Comparison of ENCODE assay signal across 22 mouse cellular contexts in the genomic region with DNA sequence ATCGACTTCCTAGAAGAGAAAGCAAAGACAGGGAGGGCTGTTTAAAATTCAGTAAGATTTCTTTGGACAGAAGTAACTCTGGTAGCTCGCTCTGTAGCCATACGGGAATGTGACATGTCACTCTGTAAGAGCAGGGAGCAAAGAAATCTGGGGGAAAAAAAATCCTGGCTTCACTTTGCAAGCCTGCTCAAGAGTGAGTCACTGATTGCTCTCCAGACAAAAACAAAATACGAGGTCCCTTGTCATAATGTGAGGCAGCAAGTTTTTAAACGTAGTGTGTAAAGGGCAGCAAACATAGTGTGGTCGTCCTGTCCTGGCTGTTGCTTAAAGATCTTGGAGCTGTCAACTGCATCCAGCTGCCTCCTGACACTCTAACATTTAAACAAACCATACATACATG.
"Had no signal": no experiment of that assay in that cellular context is flagged by ENCODE, and none has a peak within 500 bp of the region (broad histone marks: within the 10 kb centered on the region; RNA-seq: fewer than 3 reads in every experiment).

No protein-coding gene starts in this region.

- H3K4me2 ChIP-seq: kidney, embryonic 15.5 days; limb, embryonic 13.5 days; liver, embryonic 13.5 days; lung, embryonic 15.5 days; midbrain, embryonic 13.5 days; neural tube, embryonic 13.5 days; stomach, embryonic 15.5 days had no signal

- H3K9me3 ChIP-seq: kidney, embryonic 15.5 days; limb, embryonic 10.5 days; limb, embryonic 13.5 days; liver, embryonic 13.5 days; lung, embryonic 15.5 days; midbrain, embryonic 10.5 days; midbrain, embryonic 13.5 days; neural tube, embryonic 13.5 days; stomach, embryonic 15.5 days had no signal

- H3K27me3 ChIP-seq: kidney, embryonic 15.5 days; limb, embryonic 13.5 days; liver, embryonic 13.5 days; lung, embryonic 15.5 days; midbrain, embryonic 13.5 days; neural tube, embryonic 13.5 days; stomach, embryonic 15.5 days had no signal

- H3K36me3 ChIP-seq: kidney, embryonic 15.5 days; liver, embryonic 13.5 days; lung, embryonic 15.5 days; midbrain, embryonic 10.5 days; neural tube, embryonic 13.5 days; stomach, embryonic 15.5 days had no signal

- ATAC-seq: midbrain, embryonic 13.5 days; midbrain, embryonic 16.5 days had no signal

- DNase-seq: kidney, adult 8-10 months; kidney, postnatal 14 days; layer of hippocampus, adult 9-11 months; liver; liver, embryonic 13.5 days; lung, postnatal 14 days; retina, postnatal 1 day; right cerebral cortex, postnatal 25 days; spleen, adult 18-20 months; thymus, postnatal 36 days had no signal

- H3K27ac ChIP-seq: kidney, embryonic 15.5 days; layer of hippocampus, adult 2 months; limb, embryonic 10.5 days; limb, embryonic 13.5 days; liver, embryonic 13.5 days; lung, embryonic 15.5 days; macrophage; midbrain, embryonic 10.5 days; midbrain, embryonic 13.5 days; neural tube, embryonic 13.5 days; stomach, embryonic 15.5 days had no signal

- H3K9ac ChIP-seq: kidney, embryonic 15.5 days; limb, embryonic 13.5 days; liver, embryonic 13.5 days; lung, embryonic 15.5 days; midbrain, embryonic 13.5 days; neural tube, embryonic 13.5 days; stomach, embryonic 15.5 days had no signal

- H3K4me1 ChIP-seq: kidney, embryonic 15.5 days; liver, embryonic 13.5 days; lung, embryonic 15.5 days; stomach, embryonic 15.5 days had no signal

- H3K4me3 ChIP-seq: kidney, embryonic 15.5 days; layer of hippocampus, adult 2 months; limb, embryonic 10.5 days; limb, embryonic 13.5 days; liver, embryonic 13.5 days; lung, embryonic 15.5 days; midbrain, embryonic 10.5 days; midbrain, embryonic 13.5 days; myocyte; neural tube, embryonic 13.5 days; stomach, embryonic 15.5 days had no signal
